Mouse (Mus musculus): ENCODE data around the gene Chmp4b. TPM values are rescaled to one million over a fixed set of nuclear protein-coding genes. Genes with fewer than 3 reads are reported as not detected.

Gene Chmp4b
- polyA plus RNA-seq, 1 experiment from 2014 or later: 16.6 TPM

DNA sequence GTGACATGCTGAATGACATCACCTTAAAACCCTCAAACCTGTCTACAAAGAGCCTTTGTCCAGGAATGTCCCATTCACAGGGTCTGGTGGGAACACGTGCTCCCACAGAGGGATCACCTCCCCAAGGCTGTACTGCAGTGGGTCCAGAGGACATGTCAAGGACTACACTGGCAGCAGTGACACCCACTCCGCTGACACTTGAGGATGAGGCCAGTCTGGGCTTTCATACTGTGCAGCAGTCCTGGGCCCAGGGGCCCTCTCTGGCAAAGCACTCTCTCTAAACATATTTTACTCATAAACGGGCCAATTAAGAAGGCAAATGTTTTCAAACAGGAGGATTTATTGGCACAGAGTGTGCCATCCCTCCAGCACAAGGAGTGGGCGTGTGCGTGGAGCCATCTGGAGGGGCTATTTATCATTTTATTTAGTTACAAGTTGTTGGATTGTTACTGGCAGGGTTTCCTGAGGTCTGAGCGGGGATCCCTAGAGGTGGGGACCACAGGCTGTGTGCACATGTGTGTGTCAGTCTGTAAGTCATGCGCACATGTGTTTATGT, 56.4 kb downstream of the Chmp4b start:
- no peak overlapping the region for H3K4me3 ChIP-seq (ENCODE audit: control insufficient read depth in 1 of 2, insufficient read depth in 1 of 2, low read depth in 1 of 2, low read length in 2 of 2)

GRCm38 (mm10) chr2:154711701-154712100, 60.2 kb downstream of the Chmp4b start:
- WGBS: 57% methylated on average over 3 of the region's 3 CpGs
- no peak overlapping the region for H3K4me3 ChIP-seq (ENCODE audit: control insufficient read depth in 1 of 2, insufficient read depth in 1 of 2, low read depth in 1 of 2, low read length in 2 of 2)
- no peaks in the 10 kb centered on the region for H3K27me3 ChIP-seq (ENCODE audit: control insufficient read depth, insufficient read depth, low read length)
- ATAC-seq (ENCODE audit: insufficient number of reproducible peaks, insufficient read depth, low FRiP score, low read depth): 0 out of 2 replicates have a peak, but pooled peaks have one; percentile 8
- no peaks in the 10 kb centered on the region for H3K36me3 ChIP-seq (ENCODE audit: control insufficient read depth, insufficient read depth, low read length)
- H3K4me2 ChIP-seq (ENCODE audit: low read length): no peak overlapping the region
- H3K27ac ChIP-seq (replicated peaks in 1 of 2; ENCODE audit: control insufficient read depth in 1 of 2, insufficient read depth in 1 of 2, low read depth in 2 of 2, low read length in 2 of 2): no peak overlapping the region
- H3K9ac ChIP-seq (ENCODE audit: low read length): no peak overlapping the region
- H3K4me1 ChIP-seq (ENCODE audit: control insufficient read depth in 2 of 2, insufficient read depth in 2 of 2, low read length in 2 of 2): peaks cover 12 to 14% of the 10 kb centered on the region in 2 experiments
- no peaks in the 10 kb centered on the region for H3K9me3 ChIP-seq (ENCODE audit: control insufficient read depth, low read length)

More for the DNA sequence above, 56.4 kb downstream of the Chmp4b start:
- H3K9ac ChIP-seq (ENCODE audit: low read length): no peak overlapping the region; the same call in 1 of the 2 replicates
- H3K27me3 ChIP-seq (ENCODE audit: control insufficient read depth, insufficient read depth, low read length): no peaks in the 10 kb centered on the region
- 68% methylated on average over 7 of the region's 7 CpGs for WGBS
- H3K36me3 ChIP-seq (ENCODE audit: control insufficient read depth, insufficient read depth, low read length): no peaks in the 10 kb centered on the region
- no peak overlapping the region for H3K27ac ChIP-seq (replicated peaks in 1 of 2; ENCODE audit: control insufficient read depth in 1 of 2, insufficient read depth in 1 of 2, low read depth in 2 of 2, low read length in 2 of 2)
- no peaks in the 10 kb centered on the region for H3K9me3 ChIP-seq (ENCODE audit: control insufficient read depth, low read length)
- peak; percentile 31; the same call in 1 of the 2 replicates for ATAC-seq (ENCODE audit: insufficient number of reproducible peaks, insufficient read depth, low FRiP score, low read depth)
- no peak overlapping the region for H3K4me2 ChIP-seq (ENCODE audit: low read length)
- peaks cover 12 to 15% of the 10 kb centered on the region in 2 experiments for H3K4me1 ChIP-seq (ENCODE audit: control insufficient read depth in 2 of 2, insufficient read depth in 2 of 2, low read length in 2 of 2)

- Histone ChIP-seq H3K4me2 (ENCODE audit: low read length) (peak overlapping the region; percentile 19; the same call in 1 of the 2 replicates), H3K27me3 (ENCODE audit: control insufficient read depth, insufficient read depth, low read length) (no peaks in the 10 kb centered on the region), H3K27ac (replicated peaks in 1 of 2; ENCODE audit: control insufficient read depth in 1 of 2, insufficient read depth in 1 of 2, low read depth in 2 of 2, low read length in 2 of 2) (no peak overlapping the region), H3K4me3 (ENCODE audit: control insufficient read depth in 1 of 2, insufficient read depth in 1 of 2, low read depth in 1 of 2, low read length in 2 of 2) (no peak overlapping the region), H3K9me3 (ENCODE audit: control insufficient read depth, low read length) (no peaks in the 10 kb centered on the region), H3K4me1 (ENCODE audit: control insufficient read depth in 2 of 2, insufficient read depth in 2 of 2, low read length in 2 of 2) (peaks cover 8% of the 10 kb centered on the region in 2 experiments), H3K9ac (ENCODE audit: low read length) (no peak overlapping the region), H3K36me3 (ENCODE audit: control insufficient read depth, insufficient read depth, low read length) (no peaks in the 10 kb centered on the region)
- ATAC-seq (ENCODE audit: insufficient number of reproducible peaks, insufficient read depth, low FRiP score, low read depth): no peak
- WGBS: 29% methylated on average over 5 of the region's 5 CpGs
These were observed 60.8 kb downstream of the Chmp4b start for GRCm38 (mm10) chr2:154712271-154712677.

- ATAC-seq (ENCODE audit: insufficient number of reproducible peaks, insufficient read depth, low FRiP score, low read depth): no peak
- Histone ChIP-seq H3K4me3 (ENCODE audit: control insufficient read depth in 1 of 2, insufficient read depth in 1 of 2, low read depth in 1 of 2, low read length in 2 of 2) (no peak overlapping the region), H3K4me1 (ENCODE audit: control insufficient read depth in 2 of 2, insufficient read depth in 2 of 2, low read length in 2 of 2) (peaks cover 0 to 1% of the 10 kb centered on the region in 2 experiments; a peak in 1 of 4 replicates), H3K9me3 (ENCODE audit: control insufficient read depth, low read length) (no peaks in the 10 kb centered on the region), H3K36me3 (ENCODE audit: control insufficient read depth, insufficient read depth, low read length) (no peaks in the 10 kb centered on the region), H3K9ac (ENCODE audit: low read length) (no peak overlapping the region), H3K4me2 (ENCODE audit: low read length) (no peak overlapping the region), H3K27me3 (ENCODE audit: control insufficient read depth, insufficient read depth, low read length) (no peaks in the 10 kb centered on the region), H3K27ac (replicated peaks in 1 of 2; ENCODE audit: control insufficient read depth in 1 of 2, insufficient read depth in 1 of 2, low read depth in 2 of 2, low read length in 2 of 2) (no peak overlapping the region)
- WGBS: 43% methylated on average over 6 of the region's 6 CpGs
These were observed 61.6 kb downstream of the Chmp4b start for GRCm38 (mm10) chr2:154713083-154713482.

GRCm38 (mm10) chr2:154713964-154714363, 62.5 kb downstream of the Chmp4b start:
- no peak overlapping the region for H3K4me2 ChIP-seq (ENCODE audit: low read length)
- no peaks in the 10 kb centered on the region for H3K27me3 ChIP-seq (ENCODE audit: control insufficient read depth, insufficient read depth, low read length)
- WGBS: 61% methylated on average over 3 of the region's 3 CpGs
- H3K27ac ChIP-seq (replicated peaks in 1 of 2; ENCODE audit: control insufficient read depth in 1 of 2, insufficient read depth in 1 of 2, low read depth in 2 of 2, low read length in 2 of 2): no peak overlapping the region
- no peak for ATAC-seq (ENCODE audit: insufficient number of reproducible peaks, insufficient read depth, low FRiP score, low read depth)
- no peaks in the 10 kb centered on the region for H3K36me3 ChIP-seq (ENCODE audit: control insufficient read depth, insufficient read depth, low read length)
- H3K9me3 ChIP-seq (ENCODE audit: control insufficient read depth, low read length): no peaks in the 10 kb centered on the region
- H3K4me1 ChIP-seq (ENCODE audit: control insufficient read depth in 2 of 2, insufficient read depth in 2 of 2, low read length in 2 of 2): no peaks in the 10 kb centered on the region; a peak in 1 of 4 replicates
- no peak overlapping the region for H3K4me3 ChIP-seq (ENCODE audit: control insufficient read depth in 1 of 2, insufficient read depth in 1 of 2, low read depth in 1 of 2, low read length in 2 of 2)
- H3K9ac ChIP-seq (ENCODE audit: low read length): no peak overlapping the region

GRCm38 (mm10) chr2:154716586-154716985, 65.1 kb downstream of the Chmp4b start:
- Histone ChIP-seq H3K9ac (ENCODE audit: low read length) (no peak overlapping the region), H3K4me1 (ENCODE audit: control insufficient read depth in 2 of 2, insufficient read depth in 2 of 2, low read length in 2 of 2) (no peaks in the 10 kb centered on the region; a peak in 1 of 4 replicates), H3K36me3 (ENCODE audit: control insufficient read depth, insufficient read depth, low read length) (no peaks in the 10 kb centered on the region), H3K27me3 (ENCODE audit: control insufficient read depth, insufficient read depth, low read length) (no peaks in the 10 kb centered on the region), H3K4me3 (ENCODE audit: control insufficient read depth in 1 of 2, insufficient read depth in 1 of 2, low read depth in 1 of 2, low read length in 2 of 2) (no peak overlapping the region), H3K9me3 (ENCODE audit: control insufficient read depth, low read length) (no peaks in the 10 kb centered on the region), H3K4me2 (ENCODE audit: low read length) (no peak overlapping the region), H3K27ac (replicated peaks in 1 of 2; ENCODE audit: control insufficient read depth in 1 of 2, insufficient read depth in 1 of 2, low read depth in 2 of 2, low read length in 2 of 2) (no peak overlapping the region)
- 73% methylated on average over 4 of the region's 4 CpGs for WGBS
- no peak for ATAC-seq (ENCODE audit: insufficient number of reproducible peaks, insufficient read depth, low FRiP score, low read depth)

DNA sequence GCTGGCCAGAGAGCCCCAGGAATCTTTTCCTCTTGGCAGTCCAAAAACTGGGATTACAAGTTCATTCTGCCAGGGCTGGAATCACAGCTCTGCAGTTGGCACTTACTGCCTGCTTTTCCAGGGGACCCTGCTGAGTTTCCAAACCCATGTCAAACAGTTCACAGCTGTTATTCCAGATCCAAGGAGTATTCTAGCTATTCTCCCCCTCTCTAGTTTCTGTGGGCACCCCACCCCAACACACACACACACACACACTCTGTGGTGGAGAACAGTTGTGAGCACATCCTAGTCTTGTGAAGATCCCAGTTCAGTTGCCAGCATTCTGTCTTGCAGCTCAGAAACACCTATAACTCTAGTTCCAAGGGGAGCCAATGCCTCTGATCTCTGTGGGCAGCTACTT, 65.6 kb downstream of the Chmp4b start:
- Histone ChIP-seq H3K4me2 (ENCODE audit: low read length) (no peak overlapping the region), H3K27ac (replicated peaks in 1 of 2; ENCODE audit: control insufficient read depth in 1 of 2, insufficient read depth in 1 of 2, low read depth in 2 of 2, low read length in 2 of 2) (no peak overlapping the region), H3K9ac (ENCODE audit: low read length) (no peak overlapping the region), H3K4me1 (ENCODE audit: control insufficient read depth in 2 of 2, insufficient read depth in 2 of 2, low read length in 2 of 2) (no peaks in the 10 kb centered on the region; a peak in 1 of 4 replicates), H3K9me3 (ENCODE audit: control insufficient read depth, low read length) (no peaks in the 10 kb centered on the region), H3K27me3 (ENCODE audit: control insufficient read depth, insufficient read depth, low read length) (no peaks in the 10 kb centered on the region), H3K36me3 (ENCODE audit: control insufficient read depth, insufficient read depth, low read length) (no peaks in the 10 kb centered on the region), H3K4me3 (ENCODE audit: control insufficient read depth in 1 of 2, insufficient read depth in 1 of 2, low read depth in 1 of 2, low read length in 2 of 2) (no peak overlapping the region)
- no peak for ATAC-seq (ENCODE audit: insufficient number of reproducible peaks, insufficient read depth, low FRiP score, low read depth)
